Mouse (Mus musculus): ENCODE data around the gene Irf4.

- TF ChIP-seq CTCF (conservative IDR thresholded peaks at IDR 0.05; ENCODE audit: low read length): no peak
- TF ChIP-seq POU5F1 (IDR thresholded peaks at IDR 0.05; ENCODE audit: borderline replicate concordance, low read length): no peak
Measured at GRCm38 (mm10) chr13:30787960-30788359, 38.9 kb downstream of the Irf4 start.
